Mouse (Mus musculus) brain, embryonic 14.5 days (tissue): ENCODE results near the gene Slc1a2. TPM values are rescaled to one million over a fixed set of nuclear protein-coding genes. Genes with fewer than 3 reads are reported as not detected.
A peak's percentile ranks its signal among the peaks of the same experiment; 100 is the strongest.

Experiments used
- DNase-seq: peaks from one replicate; pipeline ENCODE4 v3.0.0-alpha.2; 2011; ENCODE audit warnings: low read depth
- CTCF ChIP-seq: fragments of 200-500 bp; IDR thresholded peaks from 2 replicates; pipeline ENCODE4 v1.5.1; 2012; ENCODE audit warnings: inconsistent platforms, mild to moderate bottlenecking, moderate library complexity, borderline replicate concordance; ENCODE audit not compliant: insufficient read depth, insufficient read length; ENCODE audit errors: extremely low read depth
- POLR2A ChIP-seq: fragments of 200-500 bp; IDR thresholded peaks from 2 replicates; pipeline ENCODE4 v1.6.1; 2012; ENCODE audit warnings: mild to moderate bottlenecking, inconsistent platforms, borderline replicate concordance; ENCODE audit not compliant: poor library complexity, insufficient read depth, insufficient read length, severe bottlenecking; ENCODE audit errors: extremely low read depth
- polyA plus RNA-seq: library from polyadenylated mRNA; depleted of rRNA; stranded (reverse); fragments of >200 nt; gene quantifications from 2 replicates; pipeline ENCODE4 v1.2.3, GENCODE M21; 2012

Gene Slc1a2
- polyA plus RNA-seq, 1 experiment = 46.2 TPM

- TF ChIP-seq CTCF (peak; percentile 64), POLR2A (no peak)
- DNase-seq = no peak
Measured at GRCm38 (mm10) chr2:102675275-102675674, 16.8 kb downstream of the Slc1a2 start.

GRCm38 (mm10) chr2:102676716-102677312 is 18.4 kb downstream of the Slc1a2 start:
- no peak for DNase-seq
- TF ChIP-seq POLR2A (no peak), CTCF (no peak)

- no peak for TF ChIP-seq CTCF
- TF ChIP-seq POLR2A = no peak
- no peak for DNase-seq
Measured at GRCm38 (mm10) chr2:102677400-102677799, 18.9 kb downstream of the Slc1a2 start.

GRCm38 (mm10) chr2:102681351-102681750 is 22.9 kb downstream of the Slc1a2 start:
- DNase-seq = peak; percentile 32
- TF ChIP-seq CTCF (no peak), POLR2A (no peak)

- TF ChIP-seq POLR2A (no peak), CTCF (peak; percentile 52)
- DNase-seq = no peak
Measured at GRCm38 (mm10) chr2:102682168-102682567, 23.7 kb downstream of the Slc1a2 start.

GRCm38 (mm10) chr2:102685371-102686107 is 27.1 kb downstream of the Slc1a2 start:
- DNase-seq = peak; percentile 90
- no peak for TF ChIP-seq CTCF
- no peak for TF ChIP-seq POLR2A

- TF ChIP-seq CTCF (no peak), POLR2A (no peak)
- no peak for DNase-seq
Measured at GRCm38 (mm10) chr2:102686108-102686450, 27.6 kb downstream of the Slc1a2 start.

GRCm38 (mm10) chr2:102693556-102693955 is 35.1 kb downstream of the Slc1a2 start:
- DNase-seq = no peak

GRCm38 (mm10) chr2:102694750-102695149 is 36.3 kb downstream of the Slc1a2 start:
- DNase-seq = no peak
- TF ChIP-seq POLR2A = no peak
- TF ChIP-seq CTCF = no peak

More at GRCm38 (mm10) chr2:102693556-102693955, 35.1 kb downstream of the Slc1a2 start:
- TF ChIP-seq CTCF = no peak
- TF ChIP-seq POLR2A = no peak

- no peak for TF ChIP-seq CTCF
- no peak for TF ChIP-seq POLR2A
- no peak for DNase-seq
Measured at GRCm38 (mm10) chr2:102695541-102695940, 37.1 kb downstream of the Slc1a2 start.

- DNase-seq = no peak
- no peak for TF ChIP-seq POLR2A
- no peak for TF ChIP-seq CTCF
Measured at GRCm38 (mm10) chr2:102697732-102698131, 39.3 kb downstream of the Slc1a2 start.

GRCm38 (mm10) chr2:102699921-102700320 is 41.5 kb downstream of the Slc1a2 start:
- no peak for TF ChIP-seq CTCF
- no peak for TF ChIP-seq POLR2A
- no peak for DNase-seq

GRCm38 (mm10) chr2:102700695-102701094 is 42.2 kb downstream of the Slc1a2 start:
- no peak for TF ChIP-seq CTCF
- TF ChIP-seq POLR2A = no peak

GRCm38 (mm10) chr2:102701382-102701781 is 42.9 kb downstream of the Slc1a2 start:
- no peak for DNase-seq
- TF ChIP-seq POLR2A = no peak
- no peak for TF ChIP-seq CTCF

More at GRCm38 (mm10) chr2:102700695-102701094, 42.2 kb downstream of the Slc1a2 start:
- DNase-seq = peak; percentile 6

GRCm38 (mm10) chr2:102703556-102703955 is 45.1 kb downstream of the Slc1a2 start:
- no peak for TF ChIP-seq CTCF
- TF ChIP-seq POLR2A = no peak
- no peak for DNase-seq

- DNase-seq = no peak
- TF ChIP-seq POLR2A (no peak), CTCF (no peak)
Measured at GRCm38 (mm10) chr2:102704781-102705180, 46.3 kb downstream of the Slc1a2 start.
